Mouse (Mus musculus) CH12.LX (cell line): Measurements from ENCODE around the gene Dmwd. TPM values are rescaled to one million over a fixed set of nuclear protein-coding genes. Genes with fewer than 3 reads are reported as not detected.
A peak's percentile ranks its signal among the peaks of the same experiment; 100 is the strongest.

Experiments used
- DNase-seq: peaks from one replicate; pipeline ENCODE4 v3.0.0-alpha.2; 2013; ENCODE audit errors: extremely low read depth
- H3K27ac ChIP-seq: 2 replicates; pipeline ENCODE4 v1.5.1; 2012; ENCODE audit warnings: low read depth, mild to moderate bottlenecking, control low read depth, moderate library complexity; ENCODE audit not compliant: insufficient read depth
- H3K27me3 ChIP-seq: replicated peaks from 2 replicates; pipeline ENCODE3; 2012; ENCODE audit warnings: inconsistent platforms
- H3K36me3 ChIP-seq, 2 experiments: replicated peaks in 1 of 2; 2 replicates each; pipeline versions ENCODE3 to v1.6.1; 2012; ENCODE audit warnings: inconsistent platforms in 1 of 2, low read length in 1 of 2, mild to moderate bottlenecking in 1 of 2, mixed read lengths in 1 of 2, moderate library complexity in 1 of 2; ENCODE audit not compliant: control insufficient read depth in 1 of 2, insufficient read depth in 1 of 2
- H3K4me1 ChIP-seq, 2 experiments: 2 replicates each; pipeline ENCODE4 v1.6.1; 2012; ENCODE audit warnings: inconsistent platforms in 1 of 2, moderate library complexity in 1 of 2; ENCODE audit not compliant: insufficient read depth in 2 of 2, control insufficient read depth in 1 of 2
- H3K4me2 ChIP-seq: 2 replicates; pipeline ENCODE4 v1.6.1; 2012; ENCODE audit warnings: low read depth, mild to moderate bottlenecking, control low read depth; ENCODE audit not compliant: poor library complexity, insufficient read depth, severe bottlenecking
- H3K4me3 ChIP-seq, 3 experiments: fragments of 150-350 bp in 1 of 3; sonication (generic) in 1 of 3; replicated peaks in 1 of 3; 2 replicates each; pipeline versions ENCODE3 to v1.5.1; 2011 to 2012; ENCODE audit warnings: low read depth in 2 of 3, low read length in 2 of 3, mild to moderate bottlenecking in 2 of 3, moderate library complexity in 2 of 3, control low read depth in 1 of 3, improper control_type of control experiment in 1 of 3, inconsistent platforms in 1 of 3, mixed read lengths in 1 of 3; ENCODE audit not compliant: poor library complexity in 1 of 3
- H3K79me2 ChIP-seq: replicated peaks from 2 replicates; pipeline ENCODE4 v1.6.1; 2012; ENCODE audit warnings: mild to moderate bottlenecking, moderate library complexity; ENCODE audit not compliant: control insufficient read depth, poor library complexity, insufficient read depth, severe bottlenecking; ENCODE audit errors: extremely low read depth
- H3K9ac ChIP-seq: 2 replicates; pipeline ENCODE4 v1.6.1; 2012; ENCODE audit warnings: low read depth, mild to moderate bottlenecking, control low read depth, moderate library complexity; ENCODE audit not compliant: insufficient read depth
- H3K9me3 ChIP-seq: replicated peaks from 2 replicates; pipeline ENCODE3; 2012; ENCODE audit warnings: low read length, inconsistent platforms, mixed read lengths
- CTCF ChIP-seq, 2 experiments: IDR thresholded peaks in 1 of 2; conservative IDR thresholded peaks in 1 of 2; 2 replicates each; pipeline ENCODE4 v1.5.1; 2011 to 2012; ENCODE audit warnings: low read depth in 2 of 2, low read length in 2 of 2, improper control_type of control experiment in 1 of 2, inconsistent platforms in 1 of 2, mild to moderate bottlenecking in 1 of 2, moderate library complexity in 1 of 2
- ELF1 ChIP-seq: IDR thresholded peaks from 2 replicates; pipeline ENCODE4 v1.6.1; 2014; ENCODE audit warnings: low read depth, mild to moderate bottlenecking, inconsistent platforms, low read length, improper control_type of control experiment
- EP300 ChIP-seq: IDR thresholded peaks from 2 replicates; pipeline ENCODE4 v1.6.1; 2011; ENCODE audit warnings: low read length, improper control_type of control experiment
- GABPA ChIP-seq: IDR thresholded peaks from 2 replicates; pipeline ENCODE4 v1.6.1; 2012; ENCODE audit warnings: low read depth, low read length, improper control_type of control experiment, inconsistent platforms; ENCODE audit not compliant: insufficient replicate concordance
- JUN ChIP-seq: IDR thresholded peaks from 2 replicates; pipeline ENCODE4 v1.6.1; 2011; ENCODE audit warnings: low read depth, mild to moderate bottlenecking, low read length, improper control_type of control experiment, moderate library complexity; ENCODE audit not compliant: insufficient read depth
- KAT2A ChIP-seq: IDR thresholded peaks from 2 replicates; pipeline ENCODE4 v1.6.1; 2012; ENCODE audit warnings: low read length, improper control_type of control experiment, inconsistent platforms; ENCODE audit not compliant: insufficient replicate concordance
- MAX ChIP-seq: IDR thresholded peaks from 2 replicates; pipeline ENCODE4 v1.6.1; 2011; ENCODE audit warnings: low read length, improper control_type of control experiment
- MEF2A ChIP-seq: IDR thresholded peaks from 2 replicates; pipeline ENCODE4 v1.6.1; 2014; ENCODE audit warnings: low read depth, mild to moderate bottlenecking, inconsistent platforms, low read length, improper control_type of control experiment, borderline replicate concordance
- MXI1 ChIP-seq: IDR thresholded peaks from 2 replicates; pipeline ENCODE4 v1.6.1; 2011; ENCODE audit warnings: mild to moderate bottlenecking, low read depth, low read length, improper control_type of control experiment
- MYC ChIP-seq: IDR thresholded peaks from 2 replicates; pipeline ENCODE4 v1.6.1; 2011; ENCODE audit warnings: low read depth, mild to moderate bottlenecking, improper control_type of control experiment, low read length
- NELFE ChIP-seq: IDR thresholded peaks from 2 replicates; pipeline ENCODE4 v1.6.1; 2011; ENCODE audit warnings: low read depth, low read length, improper control_type of control experiment
- NRF1 ChIP-seq: IDR thresholded peaks from 2 replicates; pipeline ENCODE4 v1.6.1; 2014; ENCODE audit warnings: low read depth, mild to moderate bottlenecking, inconsistent platforms, low read length, improper control_type of control experiment, moderate library complexity
- POLR2A ChIP-seq: IDR thresholded peaks from 2 replicates; pipeline ENCODE4 v1.6.1; 2011; ENCODE audit warnings: low read depth, mild to moderate bottlenecking, improper control_type of control experiment, low read length
- RCOR1 ChIP-seq: conservative IDR thresholded peaks from 2 replicates; pipeline ENCODE4 v1.6.1; 2012; ENCODE audit warnings: low read depth, mild to moderate bottlenecking, inconsistent platforms, low read length, improper control_type of control experiment
- SIN3A ChIP-seq: IDR thresholded peaks from 2 replicates; pipeline ENCODE4 v1.6.1; 2012; ENCODE audit warnings: low read length, improper control_type of control experiment, inconsistent platforms
- TBP ChIP-seq: conservative IDR thresholded peaks from 2 replicates; pipeline ENCODE4 v1.6.1; 2011; ENCODE audit warnings: low read depth, low read length, improper control_type of control experiment
- UBTF ChIP-seq: IDR thresholded peaks from 2 replicates; pipeline ENCODE4 v1.6.1; 2012; ENCODE audit warnings: low read depth, mild to moderate bottlenecking, inconsistent platforms, low read length, improper control_type of control experiment, moderate library complexity
- USF2 ChIP-seq: conservative IDR thresholded peaks from 2 replicates; pipeline ENCODE4 v1.6.1; 2011; ENCODE audit warnings: low read depth, low read length, improper control_type of control experiment
- ZC3H11A ChIP-seq: IDR thresholded peaks from 2 replicates; pipeline ENCODE4 v1.6.1; 2012; ENCODE audit warnings: low read depth, mild to moderate bottlenecking, inconsistent platforms, low read length, improper control_type of control experiment
- ZKSCAN1 ChIP-seq: IDR thresholded peaks from 2 replicates; pipeline ENCODE4 v1.6.1; 2012; ENCODE audit warnings: low read depth, inconsistent platforms, low read length, improper control_type of control experiment, borderline replicate concordance
- ZMIZ1 ChIP-seq: IDR thresholded peaks from 2 replicates; pipeline ENCODE4 v1.6.1; 2012; ENCODE audit warnings: low read depth, mild to moderate bottlenecking, inconsistent platforms, low read length, improper control_type of control experiment
- dilution Hi-C: fragments of 300-500 bp; cut with MboI; formaldehyde crosslinking; loops from 2 replicates; pipeline ENCODE4 v1.14.3; 2020; ENCODE audit warnings: low sequenced_read_pairs; ENCODE audit not compliant: extremely low pct_unique_long_range_greater_than_20kb, extremely low pct_ligation_motif_present
- in situ Hi-C: fragments of 300-500 bp; cut with MboI; formaldehyde crosslinking; loops from 3 replicates; pipeline ENCODE4 v1.14.3; 2019; ENCODE audit warnings: low sequenced_read_pairs, low pct_ligation_motif_present, low pct_unique_long_range_greater_than_20kb, mixed read lengths
- polyA plus RNA-seq: library from polyadenylated mRNA; unstranded; fragments of >175 nt; gene quantifications from 2 replicates; pipeline ENCODE4 v1.2.1, GENCODE M21; 2012; ENCODE audit warnings: low read depth; ENCODE audit not compliant: insufficient read length
- total RNA-seq, 2 experiments: library from RNA; depleted of rRNA; stranded (reverse); fragments of 300-350 nt in 1 of 2; fragments of >200 nt in 1 of 2; gene quantifications; 2 replicates each; pipeline ENCODE4 v1.2.3; 2012 to 2014

Dmwd gene
- total and polyA plus RNA-seq, 3 experiments: not detected

DNA sequence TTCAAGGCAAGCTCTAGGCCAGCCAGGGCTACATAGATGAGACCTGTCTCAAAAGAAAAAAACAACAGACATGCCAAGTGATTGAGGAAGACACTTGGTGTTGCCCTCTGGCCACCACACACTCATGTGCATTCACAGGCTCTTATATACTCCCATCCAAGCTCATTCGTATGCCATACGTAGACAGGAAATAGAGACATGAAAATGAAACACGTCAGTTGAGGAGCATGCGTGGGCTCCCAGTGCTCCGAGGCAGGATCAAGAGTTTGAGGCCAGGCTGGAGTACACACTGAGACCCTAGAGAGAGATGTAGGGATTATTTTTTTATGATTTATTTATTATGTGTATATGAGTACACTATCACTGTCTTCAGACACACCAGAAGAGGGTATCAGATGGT is 53.4 kb downstream of the Dmwd start:
- Histone ChIP-seq H3K27me3 (no peaks in the 10 kb centered on the region), H3K27ac (no peak overlapping the region), H3K9ac (no peak overlapping the region), H3K4me3 (no peak overlapping the region), H3K4me2 (no peak overlapping the region), H3K9me3 (no peaks in the 10 kb centered on the region), H3K4me1 (peaks cover 0 to 28% of the 10 kb centered on the region in 2 experiments; a peak in 2 of 4 replicates), H3K79me2 (peaks cover 9% of the 10 kb centered on the region), H3K36me3 (peaks cover 16 to 66% of the 10 kb centered on the region in 2 experiments)
- in situ Hi-C loops (no loop called here), dilution Hi-C loops (no loop called here)
- DNase-seq: no peak
- no peak for TF ChIP-seq KAT2A
- TF ChIP-seq CTCF (conservative IDR thresholded peaks at IDR 0.05 in 1 of 2, IDR thresholded peaks at IDR 0.05 in 1 of 2; ENCODE audit: low read depth in 2 of 2, low read length in 2 of 2): no peak
- no peak for TF ChIP-seq ELF1
- TF ChIP-seq MAX: no peak
- TF ChIP-seq EP300: no peak
- TF ChIP-seq NELFE: no peak
- TF ChIP-seq MEF2A: no peak
- no peak for TF ChIP-seq USF2
- no peak for TF ChIP-seq ZC3H11A
- TF ChIP-seq GABPA: no peak
- no peak for TF ChIP-seq MXI1
- no peak for TF ChIP-seq RCOR1
- no peak for TF ChIP-seq ZMIZ1
- no peak for TF ChIP-seq TBP
- no peak for TF ChIP-seq NRF1
- TF ChIP-seq ZKSCAN1: no peak
- TF ChIP-seq JUN: no peak
- no peak for TF ChIP-seq SIN3A
- no peak for TF ChIP-seq POLR2A
- no peak for TF ChIP-seq UBTF

DNA sequence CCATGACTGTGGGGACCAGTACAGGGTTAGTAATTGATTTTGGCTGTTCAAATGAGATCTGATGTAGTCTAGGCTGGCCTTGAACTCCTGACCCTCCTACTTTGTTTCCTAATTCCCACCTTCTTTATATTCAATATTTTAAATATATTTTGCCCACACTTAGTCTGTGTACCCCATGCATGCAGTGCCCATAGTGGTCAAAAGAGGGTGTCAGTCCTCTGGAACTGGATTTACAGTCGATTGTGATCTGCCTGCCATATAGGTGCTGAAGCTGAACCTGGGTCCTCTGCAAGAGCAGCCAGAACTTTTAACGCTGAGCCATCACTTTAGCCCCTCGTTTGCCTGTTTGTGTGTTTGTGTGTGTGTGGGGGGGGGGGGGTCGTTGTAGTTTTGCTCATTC is 54.6 kb downstream of the Dmwd start:
- Histone ChIP-seq H3K4me2 (peak overlapping the region; percentile 54; the same call in 1 of the 2 replicates), H3K36me3 (peaks cover 25 to 67% of the 10 kb centered on the region in 2 experiments), H3K9me3 (no peaks in the 10 kb centered on the region), H3K79me2 (peaks cover 9% of the 10 kb centered on the region; the same call in 1 of the 2 replicates), H3K9ac (no peak overlapping the region), H3K27ac (no peak overlapping the region), H3K4me1 (peaks cover 0 to 28% of the 10 kb centered on the region in 2 experiments; a peak in 2 of 4 replicates), H3K4me3 (no peak overlapping the region), H3K27me3 (no peaks in the 10 kb centered on the region)
- in situ Hi-C loops: no loop called here
- dilution Hi-C loops: no loop called here
- TF ChIP-seq MYC (no peak), CTCF (conservative IDR thresholded peaks at IDR 0.05 in 1 of 2, IDR thresholded peaks at IDR 0.05 in 1 of 2; ENCODE audit: low read depth in 2 of 2, low read length in 2 of 2) (peak in 1 of 2 experiments; percentile 24; a peak in 1 of 4 replicates)
- DNase-seq: no peak
